Mouse (Mus musculus): ENCODE measurements at regions not wholly inside any gene's neighbourhood (a gene's known extent, or its start where the extent isn't known, plus 50 kb on each side); places are given as distances from the start of the nearest gene placed in this dataset.

GRCm38 (mm10) chr8:76748471-76748870, 150.8 kb upstream of the Nr3c2 start:
- TF ChIP-seq RCOR1 (IDR thresholded peaks at IDR 0.05; ENCODE audit: low read depth, low read length) (no peak), EP300 (IDR thresholded peaks at IDR 0.05; ENCODE audit: low read depth in 1 of 2, low read length in 2 of 2) (no peak)

All from MEL (cell line).